Mouse (Mus musculus): ENCODE results near the gene Zfp626. TPM values are rescaled to one million over a fixed set of nuclear protein-coding genes. Genes with fewer than 3 reads are reported as not detected.
"Not testable (repeated sequence)": the region's sequence is repeated elsewhere in the genome, so short reads cannot be mapped to it uniquely, and the experiment has no call there.

The Zfp626 gene
- total and polyA plus RNA-seq, 3 experiments: 0.68 to 5.2 (median 5.1) TPM

DNA sequence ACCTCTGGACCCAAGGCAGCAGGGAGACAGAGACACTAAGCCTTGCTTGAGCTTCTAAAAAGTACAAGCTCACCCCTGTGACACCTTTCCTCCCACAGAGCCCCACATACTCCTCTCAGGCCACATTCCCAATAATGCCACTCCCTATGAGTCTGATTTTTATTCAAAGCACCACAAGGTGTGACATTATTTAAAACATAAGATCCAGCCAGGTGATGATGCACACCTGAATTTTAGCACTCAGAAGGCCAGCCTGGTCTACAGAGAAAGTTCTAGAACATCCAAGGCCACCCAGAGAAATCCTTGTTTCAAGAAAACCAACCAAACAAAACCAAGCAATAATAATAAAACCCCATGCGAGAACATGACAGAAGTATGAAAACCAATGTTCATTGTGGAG lies 50.2 kb downstream of the Zfp626 start, which contains the start of gene Zfp607a:
TSS of gene Zfp607a (plus strand) at position 301 of the 400 bp plus-strand sequence.
- H3K36me3 ChIP-seq (ENCODE audit: control insufficient read depth, insufficient read depth, low read length): peaks cover 2% of the 10 kb centered on the region
- no peaks in the 10 kb centered on the region for H3K79me2 ChIP-seq (replicated peaks; ENCODE audit: control insufficient read depth, insufficient read depth, low read length)
- no peak for DNase-seq
- 95% methylated on average over 1 of the region's 1 CpGs for WGBS
- peaks cover 5% of the 10 kb centered on the region; the same call in 1 of the 2 replicates for H3K4me1 ChIP-seq (ENCODE audit: control insufficient read depth, insufficient read depth, low read length)
- no peak within 1 kb of the TSS for H3K9ac ChIP-seq (ENCODE audit: low read depth, low read length)
- TF ChIP-seq EP300 (IDR thresholded peaks at IDR 0.05; ENCODE audit: insufficient read depth, low read depth, low read length) (no peak), POLR2A (IDR thresholded peaks at IDR 0.05; ENCODE audit: insufficient read depth, low read depth, low read length) (no peak), CTCF (IDR thresholded peaks at IDR 0.05) (no peak)
- no peaks in the 10 kb centered on the region for H3K27me3 ChIP-seq (ENCODE audit: control insufficient read depth, insufficient read depth, low read length)
- H3K27ac ChIP-seq: no peak within 1 kb of the TSS
- intact Hi-C loops (cut with DNase I): no loop called here
- H3K4me3 ChIP-seq: no peak within 1 kb of the TSS

DNA sequence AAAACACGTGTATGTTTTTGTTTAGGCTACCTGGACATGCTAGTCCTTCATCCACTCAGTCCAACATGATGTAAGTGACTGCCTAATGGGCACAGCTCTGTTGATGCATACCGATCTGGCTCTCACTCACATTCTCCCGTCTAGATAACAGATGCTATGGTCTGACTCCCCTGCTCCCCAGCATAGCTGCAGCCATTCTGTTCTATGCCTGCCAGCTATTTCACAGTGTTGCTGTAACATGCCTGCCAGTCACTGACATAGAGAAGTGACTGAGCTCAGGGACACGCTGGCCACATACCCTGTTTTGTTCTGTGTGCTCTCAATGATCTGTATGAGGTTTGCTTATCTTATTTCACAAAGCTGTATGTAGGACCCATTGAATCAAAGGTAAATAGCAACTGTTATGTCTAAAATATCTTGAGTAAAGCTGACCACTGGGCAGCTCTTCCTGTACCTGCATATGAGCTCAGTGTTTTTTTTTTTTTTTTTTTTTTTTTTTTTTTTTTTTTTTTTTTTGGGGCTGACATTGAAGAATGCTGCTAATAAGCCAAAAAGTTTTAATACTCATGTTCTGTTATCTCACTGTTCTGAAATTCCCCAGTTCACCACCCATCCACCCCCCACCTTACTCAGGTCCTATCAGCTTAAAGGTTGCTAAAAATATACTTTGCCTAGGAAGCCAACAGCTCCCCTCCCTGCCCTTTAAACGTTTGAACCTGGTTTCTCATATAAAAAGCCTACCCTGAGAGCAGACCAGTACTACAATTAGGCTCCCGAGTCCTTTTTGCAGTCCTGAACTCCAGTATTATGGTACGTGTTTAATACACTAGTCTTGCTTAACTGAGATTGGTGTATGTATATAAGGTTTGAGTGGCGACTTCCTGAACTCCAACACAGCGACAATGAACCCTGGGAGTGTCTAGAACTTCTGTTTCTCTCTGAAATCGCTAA lies 52.6 kb downstream of the Zfp626 start:
- TF ChIP-seq EP300 (IDR thresholded peaks at IDR 0.05; ENCODE audit: insufficient read depth, low read depth, low read length) (no peak), POLR2A (IDR thresholded peaks at IDR 0.05; ENCODE audit: insufficient read depth, low read depth, low read length) (no peak), CTCF (IDR thresholded peaks at IDR 0.05) (no peak)
- DNase-seq: no peak
- Histone ChIP-seq H3K36me3 (ENCODE audit: control insufficient read depth, insufficient read depth, low read length) (peaks cover 2% of the 10 kb centered on the region), H3K4me1 (ENCODE audit: control insufficient read depth, insufficient read depth, low read length) (peaks cover 5% of the 10 kb centered on the region; the same call in 1 of the 2 replicates), H3K4me3 (peak overlapping the region; percentile 75), H3K27me3 (ENCODE audit: control insufficient read depth, insufficient read depth, low read length) (no peaks in the 10 kb centered on the region), H3K9ac (ENCODE audit: low read depth, low read length) (peak overlapping the region; percentile 68), H3K27ac (peak overlapping the region; percentile 94), H3K79me2 (replicated peaks; ENCODE audit: control insufficient read depth, insufficient read depth, low read length) (no peaks in the 10 kb centered on the region)
- intact Hi-C loops (cut with DNase I): loop anchor here (2.0 to 5.0 kb wide), 3 partner anchors 21 to 68 kb away; partner anchors contain the start of genes Zfp59 and Zfp974
- WGBS: 14% methylated on average over 10 of the region's 10 CpGs

DNA sequence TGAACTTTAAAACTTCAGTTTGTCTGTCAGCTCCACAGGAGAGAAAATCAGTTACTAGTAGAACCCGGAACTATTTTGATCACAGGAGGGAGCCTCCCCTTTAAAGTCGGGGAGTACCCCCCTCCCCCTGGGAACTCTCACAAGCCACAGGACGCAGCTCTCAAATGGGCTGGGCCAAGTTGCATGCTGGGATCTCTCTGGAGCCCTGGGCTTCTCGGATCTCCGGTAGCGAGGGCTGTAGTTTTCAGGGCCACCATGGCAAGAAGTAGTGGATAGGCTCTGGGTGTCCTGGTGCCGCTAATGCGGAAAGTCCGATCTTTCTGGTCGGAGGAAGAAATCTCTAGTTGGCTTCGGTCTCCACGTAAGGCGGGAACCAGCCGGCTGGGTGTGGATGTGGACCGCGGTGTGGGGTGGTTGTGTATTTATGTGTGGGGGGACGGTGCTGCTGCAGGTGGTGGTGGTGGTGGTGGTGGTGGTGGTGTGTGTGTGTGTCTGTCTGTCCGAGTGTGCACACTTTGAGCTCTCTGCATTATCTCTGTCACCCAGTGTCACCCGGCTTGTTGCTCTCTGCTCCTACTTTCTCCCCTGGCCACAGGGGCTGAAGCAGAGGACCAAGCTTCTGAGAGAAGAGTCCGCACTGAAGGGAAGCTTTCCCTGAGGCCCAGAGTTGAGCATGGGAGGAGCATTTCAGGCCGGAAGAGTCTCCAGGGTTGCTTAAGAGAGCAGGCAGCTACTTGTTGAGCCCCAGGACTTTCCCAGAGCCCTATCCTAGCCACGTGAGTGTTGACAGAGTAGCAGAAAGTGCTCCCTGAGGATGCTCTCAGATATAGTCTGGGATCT lies 53.6 kb downstream of the Zfp626 start:
- Histone ChIP-seq H3K27ac (peak overlapping the region; percentile 94), H3K27me3 (ENCODE audit: control insufficient read depth, insufficient read depth, low read length) (no peaks in the 10 kb centered on the region), H3K36me3 (ENCODE audit: control insufficient read depth, insufficient read depth, low read length) (peaks cover 2% of the 10 kb centered on the region), H3K79me2 (replicated peaks; ENCODE audit: control insufficient read depth, insufficient read depth, low read length) (no peaks in the 10 kb centered on the region), H3K4me3 (peak overlapping the region; percentile 75), H3K9ac (ENCODE audit: low read depth, low read length) (peak overlapping the region; percentile 68), H3K4me1 (ENCODE audit: control insufficient read depth, insufficient read depth, low read length) (peaks cover 5% of the 10 kb centered on the region; the same call in 1 of the 2 replicates)
- DNase-seq: peak; percentile 79 to 85
- TF ChIP-seq POLR2A (IDR thresholded peaks at IDR 0.05; ENCODE audit: insufficient read depth, low read depth, low read length) (peak; percentile 80), CTCF (IDR thresholded peaks at IDR 0.05) (no peak), EP300 (IDR thresholded peaks at IDR 0.05; ENCODE audit: insufficient read depth, low read depth, low read length) (no peak)
- WGBS: under 1% methylated on average over 22 of the region's 22 CpGs
- intact Hi-C loops (cut with DNase I): loop anchor here (5.0 kb wide), 1 partner anchor 67 kb away; the partner anchor contains the start of gene Zfp974

DNA sequence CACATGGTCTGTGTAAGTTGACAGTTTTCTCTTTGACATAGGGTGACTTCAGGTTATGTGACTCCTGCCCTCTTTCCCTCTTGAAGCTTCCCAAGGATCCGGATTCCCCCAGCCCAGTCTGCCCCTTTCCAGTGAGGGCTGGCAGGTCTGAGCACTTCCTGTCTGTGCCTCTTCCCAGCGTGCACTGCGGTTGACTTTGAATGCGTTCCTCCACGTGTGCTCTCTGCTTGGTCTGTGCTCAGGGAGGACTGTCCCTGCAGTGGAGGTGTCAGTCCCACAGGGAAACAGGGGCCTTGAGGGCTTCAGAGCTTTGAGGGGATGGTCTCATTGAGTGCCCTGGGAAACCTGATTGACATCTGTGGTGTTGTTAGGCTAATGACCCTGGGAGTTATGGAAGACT lies 55.6 kb downstream of the Zfp626 start:
- H3K79me2 ChIP-seq (replicated peaks; ENCODE audit: control insufficient read depth, insufficient read depth, low read length); H3K4me3 ChIP-seq; DNase-seq; H3K36me3 ChIP-seq (ENCODE audit: control insufficient read depth, insufficient read depth, low read length); H3K9ac ChIP-seq (ENCODE audit: low read depth, low read length); H3K27me3 ChIP-seq (ENCODE audit: control insufficient read depth, insufficient read depth, low read length); H3K27ac ChIP-seq; H3K4me1 ChIP-seq (ENCODE audit: control insufficient read depth, insufficient read depth, low read length): not testable (repeated sequence)
- WGBS: 74% methylated on average over 5 of the region's 5 CpGs
- intact Hi-C loops (cut with DNase I): loop anchor here (5.0 kb wide), 1 partner anchor 65 kb away; the partner anchor contains the start of gene Zfp974

Other genes with a start within 250 kb of the Zfp626 start
- 100 to 1,000 TPM; 181 to 219 TPM for gene Akt2, start 215.6 kb upstream of the Zfp626 start, total RNA-seq (2021)
- 134 and 181 TPM in 2 replicates for gene Akt2, start 215.6 kb upstream of the Zfp626 start, polyA plus RNA-seq (2012; rRNA removed)
- not detected for gene Ttc9b, start 153.3 kb upstream of the Zfp626 start, total RNA-seq (2021)
- gene Ttc9b, start 153.3 kb upstream of the Zfp626 start, polyA plus RNA-seq (2012; rRNA removed): not detected in 2 replicates
- 10 to 100 TPM; 20.6 to 21.7 TPM for gene Map3k10, start 132.6 kb upstream of the Zfp626 start, total RNA-seq (2021)
- gene Map3k10, start 132.6 kb upstream of the Zfp626 start, polyA plus RNA-seq (2012; rRNA removed): 13.5 and 14.6 TPM in 2 replicates
- under 1 TPM; 0.42 to 0.52 TPM for gene Zfp607b, start 117.9 kb upstream of the Zfp626 start, total RNA-seq (2021)
- 0.18 and 0.20 TPM in 2 replicates for gene Zfp607b, start 117.9 kb upstream of the Zfp626 start, polyA plus RNA-seq (2012; rRNA removed)
- gene Zfp60, start 75.8 kb upstream of the Zfp626 start, total RNA-seq (2021): 1 to 10 TPM; 8.8 to 8.9 TPM
- gene Zfp60, start 75.8 kb upstream of the Zfp626 start, polyA plus RNA-seq (2012; rRNA removed): 1.6 and 3.7 TPM in 2 replicates
- gene Zfp59, start 31.4 kb downstream of the Zfp626 start, total RNA-seq (2021): 1 to 10 TPM; 2.8 to 3.1 TPM
- gene Zfp59, start 31.4 kb downstream of the Zfp626 start, polyA plus RNA-seq (2012; rRNA removed): 0.62 and 1.5 TPM in 2 replicates
- 1 to 10 TPM; 2.5 to 3.4 TPM for gene Zfp607a, start 50.3 kb downstream of the Zfp626 start, total RNA-seq (2021)
- gene Zfp607a, start 50.3 kb downstream of the Zfp626 start, polyA plus RNA-seq (2012; rRNA removed): 0.47 and 1.8 TPM in 2 replicates
- gene Zfp974, start 122.3 kb downstream of the Zfp626 start, total RNA-seq (2021): 1 to 10 TPM; 4.3 to 4.4 TPM
- gene Zfp974, start 122.3 kb downstream of the Zfp626 start, polyA plus RNA-seq (2012; rRNA removed): 1.6 and 1.8 TPM in 2 replicates
- gene Zfp780b, start 172.0 kb downstream of the Zfp626 start, total RNA-seq (2021): 1 to 10 TPM; 8.0 to 8.6 TPM
- gene Zfp780b, start 172.0 kb downstream of the Zfp626 start, polyA plus RNA-seq (2012; rRNA removed): 1.5 and 3.1 TPM in 2 replicates
- gene Zfp850, start 206.9 kb downstream of the Zfp626 start, total RNA-seq (2021): 1 to 10 TPM in 1 of 2 experiments, under 1 TPM in 1; 0.68 to 1.3 TPM
- gene Zfp850, start 206.9 kb downstream of the Zfp626 start, polyA plus RNA-seq (2012; rRNA removed): 0.23 TPM in 2 replicates
- gene Psmc4, start 242.9 kb downstream of the Zfp626 start, total RNA-seq (2021): 10 to 100 TPM; 81.9 TPM
- gene Psmc4, start 242.9 kb downstream of the Zfp626 start, polyA plus RNA-seq (2012; rRNA removed): 75.2 and 106 TPM in 2 replicates